Mouse (Mus musculus) urinary bladder, adult 18-20 months (tissue): Measurements from ENCODE around the gene Pknox2.

ENCODE experiments used
- DNase-seq, 2 experiments: peaks; one replicate each; pipeline ENCODE4 v3.0.0; 2022; ENCODE audit warnings: low spot score in 2 of 2, mixed read lengths in 2 of 2

Pknox2 gene

DNA sequence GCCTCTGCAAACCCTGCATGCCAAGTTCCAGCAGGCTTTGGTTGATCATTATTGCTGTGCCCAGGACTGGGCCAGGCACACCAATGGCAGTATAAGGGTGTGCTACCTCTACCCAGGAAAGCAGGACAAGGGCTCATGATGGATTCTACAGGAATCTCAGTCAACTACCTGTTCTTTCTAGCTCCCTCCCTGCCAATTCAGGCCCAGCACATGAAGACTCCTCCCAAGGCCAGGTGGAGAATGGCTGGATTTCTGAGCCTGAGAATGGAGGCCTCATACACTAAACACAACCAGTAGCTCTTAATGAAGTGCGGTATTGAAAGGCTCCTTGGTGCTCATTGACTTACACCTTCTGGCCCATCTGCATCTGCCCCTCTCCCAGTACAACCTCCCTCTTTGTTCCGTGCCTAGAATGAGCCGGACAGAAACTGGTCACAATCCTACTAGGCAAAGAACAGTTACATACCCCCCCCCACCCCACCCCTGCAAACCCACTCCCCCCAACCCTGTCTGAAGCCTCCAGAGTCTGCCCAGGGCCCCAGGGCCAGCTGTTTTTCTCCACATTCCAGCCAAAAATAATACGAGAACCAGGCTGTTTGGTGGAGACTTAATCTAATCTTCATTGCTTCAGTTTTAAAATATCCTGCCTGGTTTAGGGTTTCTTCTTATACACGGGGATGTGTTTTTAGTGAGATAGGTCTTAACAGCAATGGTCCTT, 6.6 kb downstream of the Pknox2 start:
- no peak for DNase-seq

- DNase-seq, result peak; percentile 18 to 51
Measured at GRCm38 (mm10) chr9:37139514-37139913, 7.7 kb downstream of the Pknox2 start.

GRCm38 (mm10) chr9:37138883-37139282, 8.3 kb downstream of the Pknox2 start:
- no peak for DNase-seq

DNA sequence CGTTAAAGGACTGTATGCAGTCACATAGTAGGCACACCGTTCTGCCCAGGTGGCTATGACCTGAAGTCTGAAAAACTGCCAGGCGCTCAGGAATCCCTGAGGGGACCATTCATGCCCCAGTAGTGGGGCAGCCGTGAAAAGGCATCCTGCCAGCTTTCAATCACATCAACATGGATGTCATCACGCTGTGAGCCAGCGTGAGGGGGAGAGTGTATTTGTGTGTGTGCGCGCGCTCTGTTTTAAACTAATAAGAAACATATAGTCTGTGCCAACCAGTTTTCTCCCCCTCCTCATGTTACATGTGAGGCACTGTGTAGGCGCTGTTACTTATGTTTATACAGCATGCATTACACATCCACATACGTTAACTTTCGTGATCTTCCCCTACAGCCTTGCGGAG, 10.9 kb downstream of the Pknox2 start:
- no peak for DNase-seq

- no peak for DNase-seq
Measured at GRCm38 (mm10) chr9:37133495-37133894, 13.7 kb downstream of the Pknox2 start.

DNA sequence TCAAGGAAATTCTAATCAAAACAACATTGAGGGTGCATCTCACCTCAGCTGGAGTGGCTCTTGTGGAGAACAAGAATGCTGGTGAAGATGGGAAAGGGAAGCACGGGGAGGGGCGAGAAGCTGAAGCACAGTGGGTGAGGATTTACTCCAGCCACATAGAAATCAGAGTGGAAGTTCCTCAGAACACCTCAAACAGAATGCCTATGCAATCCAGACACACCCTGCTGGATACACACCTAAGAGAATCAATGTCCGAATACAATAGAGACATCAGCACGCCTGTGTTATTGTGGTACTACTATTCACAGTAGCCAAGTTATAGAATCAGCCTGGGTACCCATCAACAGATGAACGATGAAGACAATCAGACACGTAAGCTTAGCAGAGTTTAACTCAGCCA, 18.2 kb downstream of the Pknox2 start:
- no peak for DNase-seq

DNA sequence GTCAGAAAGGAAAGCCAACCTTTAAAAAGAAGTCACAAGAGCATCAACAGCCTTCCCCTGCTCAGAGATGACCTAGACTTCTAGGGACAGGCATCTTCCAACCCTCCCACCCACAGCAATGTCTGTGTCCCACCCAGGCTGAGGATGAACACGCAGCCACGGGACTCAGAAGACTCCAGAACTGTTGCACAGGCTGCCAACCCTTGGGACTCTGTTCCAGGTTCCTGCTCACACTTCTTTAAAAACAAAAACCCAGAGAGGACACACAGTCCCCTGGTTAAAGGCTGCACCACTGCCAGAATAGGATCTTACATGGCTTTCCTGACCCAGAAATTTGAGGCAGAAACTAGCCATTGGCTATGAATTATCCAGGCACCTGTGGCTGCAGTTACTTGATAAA, 21.0 kb downstream of the Pknox2 start:
- DNase-seq, result peak in 1 of 2 experiments; percentile 42

GRCm38 (mm10) chr9:37124696-37125480, 22.3 kb downstream of the Pknox2 start:
- DNase-seq, result no peak

DNA sequence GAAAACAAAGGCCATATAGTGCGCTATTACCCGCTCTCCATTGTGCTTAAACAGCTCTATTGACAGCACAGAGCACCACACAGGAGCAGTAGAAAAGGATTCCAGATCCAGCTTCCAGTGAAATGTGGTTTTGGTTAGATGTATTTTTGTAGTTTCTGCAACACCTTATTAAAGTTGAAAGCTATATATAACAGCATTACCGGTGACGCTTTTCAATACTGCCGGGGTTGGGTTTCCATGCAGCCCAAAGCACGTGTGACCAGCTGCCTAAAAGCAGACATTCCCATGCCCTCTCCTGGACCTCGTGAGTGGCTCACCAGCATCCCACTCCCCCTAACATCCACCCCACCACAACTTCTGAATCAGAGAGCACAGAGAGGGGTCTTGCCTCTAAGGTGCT, 23.8 kb downstream of the Pknox2 start:
- no peak for DNase-seq

- DNase-seq, result no peak
Measured at GRCm38 (mm10) chr9:37122971-37123370, 24.2 kb downstream of the Pknox2 start.

DNA sequence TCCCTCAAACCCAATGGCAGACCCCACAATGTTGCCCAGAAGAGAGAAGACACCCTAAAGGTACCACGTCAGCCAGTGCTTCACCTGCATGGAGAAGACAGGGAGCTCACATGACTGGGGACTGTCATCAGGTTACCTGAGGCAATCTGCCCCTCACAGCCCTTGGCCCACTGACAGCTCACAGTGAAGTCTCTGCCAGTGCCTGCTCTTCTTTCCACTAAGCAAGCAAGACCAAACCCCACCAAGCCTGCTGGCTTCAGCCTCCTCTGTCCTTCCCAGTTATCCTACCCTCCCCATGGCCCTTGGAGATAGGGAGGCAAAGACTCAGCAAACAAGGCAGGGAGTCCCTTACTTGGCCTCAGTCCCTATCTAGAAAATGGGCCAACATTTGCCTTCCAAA, 24.8 kb downstream of the Pknox2 start:
- no peak for DNase-seq

- no peak for DNase-seq
Measured at GRCm38 (mm10) chr9:37121761-37122331, 25.4 kb downstream of the Pknox2 start.

- DNase-seq, result peak in 1 of 2 experiments; percentile 58
Measured at GRCm38 (mm10) chr9:37120801-37121200, 26.4 kb downstream of the Pknox2 start.

DNA sequence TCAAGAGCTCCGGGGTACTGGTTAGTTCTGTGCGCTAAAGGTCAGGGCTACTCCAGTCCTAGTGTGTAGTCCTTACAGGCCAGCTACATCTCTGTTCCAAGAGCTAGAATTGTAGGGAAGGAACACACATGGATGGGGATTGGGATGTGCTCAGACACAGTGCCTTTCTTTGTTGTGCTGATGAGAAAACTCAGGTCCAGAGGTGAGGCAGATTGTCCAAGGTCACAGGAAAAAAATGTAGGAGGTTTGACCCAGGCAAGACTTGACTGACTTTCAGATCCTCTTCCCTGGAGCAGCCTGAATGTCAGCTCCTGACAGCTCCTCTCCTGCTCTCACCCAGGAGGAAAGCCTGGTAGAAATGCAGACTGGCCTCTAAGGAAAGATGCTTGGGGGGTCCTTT, 29.7 kb downstream of the Pknox2 start:
- no peak for DNase-seq

DNA sequence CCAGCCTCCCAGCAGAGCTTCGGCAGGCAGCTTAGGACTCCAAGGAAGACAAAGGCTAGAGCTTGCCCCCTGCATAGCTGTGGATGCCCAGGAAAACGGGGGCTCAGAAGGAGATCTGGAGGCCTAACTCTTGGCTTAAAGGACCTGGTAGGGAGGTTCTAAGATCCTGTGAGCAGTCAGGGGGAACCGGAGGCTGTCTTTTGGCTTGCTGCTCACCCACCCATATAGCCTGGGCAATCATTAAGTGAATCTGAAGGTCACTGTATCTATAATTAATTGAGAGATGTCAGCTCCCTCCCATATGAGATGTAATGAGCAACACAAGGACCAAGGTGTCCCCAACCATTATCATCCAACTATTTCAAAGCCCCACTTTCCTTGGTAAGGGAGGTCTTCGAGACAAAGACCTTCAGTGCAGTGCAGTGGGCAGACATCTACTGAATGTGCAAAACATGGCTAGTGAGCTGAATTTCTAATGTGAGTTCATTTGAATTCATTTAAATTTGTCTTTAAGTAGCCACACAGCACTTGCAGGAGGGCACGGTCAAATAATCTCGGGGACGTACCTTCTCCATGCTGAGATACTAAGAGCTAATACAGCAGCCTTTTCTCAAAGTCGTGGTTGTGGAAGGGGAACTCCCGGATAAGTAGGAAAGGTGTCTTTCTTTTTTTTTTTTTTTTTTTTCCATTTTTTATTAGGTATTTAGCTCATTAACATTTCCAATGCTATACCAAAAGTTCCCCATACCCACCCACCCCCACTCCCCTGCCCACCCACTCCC, 30.4 kb downstream of the Pknox2 start:
- no peak for DNase-seq

- no peak for DNase-seq
Measured at GRCm38 (mm10) chr9:37115820-37116219, 31.4 kb downstream of the Pknox2 start.

DNA sequence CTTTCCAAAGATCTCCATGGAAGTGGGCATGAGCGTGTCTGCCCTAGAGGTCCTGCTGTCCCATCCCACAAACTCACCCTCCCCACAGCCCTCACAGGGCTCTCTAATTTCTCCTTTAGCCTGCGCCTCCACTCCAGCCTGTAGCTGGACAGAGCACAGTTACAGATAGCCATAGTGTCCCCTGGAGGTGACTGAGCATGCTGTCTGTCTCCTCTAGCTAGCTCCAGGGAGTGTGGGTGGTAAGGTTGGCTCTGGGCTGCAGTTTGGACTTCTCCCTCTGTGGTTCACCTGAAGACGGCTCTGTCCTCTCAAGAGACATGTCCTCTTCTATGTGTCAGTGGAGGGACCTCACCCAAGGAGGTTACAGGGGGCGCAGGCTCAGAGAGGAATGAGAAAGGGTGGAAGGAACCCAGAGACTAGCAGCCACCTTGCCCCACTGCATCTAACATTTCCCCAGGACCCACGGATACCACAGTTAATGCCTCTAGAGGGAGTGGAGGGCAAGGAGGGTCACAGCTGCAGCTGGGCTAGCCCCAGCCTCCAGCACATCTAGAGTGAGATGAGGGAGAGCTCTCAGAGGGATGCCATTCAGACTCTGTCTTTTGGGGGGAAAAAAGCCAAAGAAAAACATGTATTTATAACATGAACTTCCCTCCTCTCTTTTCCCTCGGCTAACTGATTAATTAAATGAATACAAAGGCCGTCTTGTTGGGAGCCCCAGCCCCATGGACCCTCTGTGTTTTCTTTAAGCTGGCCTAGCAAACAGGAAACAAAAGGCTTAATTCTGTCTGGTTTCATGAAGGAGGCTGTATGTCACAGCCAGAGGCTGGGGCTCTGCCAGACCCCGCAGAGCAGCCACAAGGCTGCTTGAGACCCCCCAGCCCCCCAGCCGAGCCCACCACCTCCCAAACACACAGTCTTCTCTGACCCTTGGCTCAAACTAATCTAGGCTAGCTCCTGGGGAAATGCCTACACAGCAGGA, 32.6 kb downstream of the Pknox2 start:
- no peak for DNase-seq

DNA sequence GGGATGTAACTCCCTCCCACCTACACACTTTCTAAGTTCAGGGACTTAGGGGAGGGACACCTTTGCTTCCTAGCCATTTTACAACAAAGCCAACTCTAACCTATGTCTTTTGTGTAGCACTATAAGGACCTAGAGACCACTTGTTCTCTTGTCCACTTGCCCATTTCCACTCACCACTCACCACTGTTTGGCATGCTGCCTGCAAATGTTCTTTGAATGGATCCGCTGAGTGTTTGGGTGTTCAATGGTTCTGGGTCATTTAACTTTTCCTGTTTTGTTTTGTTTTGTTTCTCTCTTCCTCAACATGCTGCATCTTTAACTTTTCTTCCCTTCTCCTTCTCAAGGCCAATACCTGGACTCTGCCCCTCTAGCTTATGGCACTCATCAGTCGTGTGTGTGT, 39.7 kb downstream of the Pknox2 start:
- no peak for DNase-seq

DNA sequence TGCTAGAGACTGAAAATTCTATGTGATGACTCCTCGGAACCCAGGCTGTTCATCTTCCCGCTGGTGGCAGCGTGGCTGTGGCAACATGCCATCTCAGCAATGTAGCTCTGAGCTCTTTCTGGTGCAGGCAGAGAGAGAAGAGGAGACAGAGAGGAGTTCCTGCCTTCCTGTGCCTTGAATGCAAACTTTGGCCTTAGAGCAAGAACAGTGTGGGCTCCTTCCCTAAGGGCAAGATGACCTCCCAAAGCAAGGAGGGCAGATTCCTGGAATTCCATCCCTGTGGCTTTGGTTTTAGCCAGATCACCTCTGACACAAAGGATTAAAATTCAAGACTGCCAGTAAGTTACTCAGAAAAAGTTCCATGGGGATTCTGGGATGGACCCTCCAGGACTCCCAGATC, 40.4 kb downstream of the Pknox2 start:
- DNase-seq, result no peak

- DNase-seq, result no peak
Measured at GRCm38 (mm10) chr9:37104249-37104648, 43.0 kb downstream of the Pknox2 start.

DNA sequence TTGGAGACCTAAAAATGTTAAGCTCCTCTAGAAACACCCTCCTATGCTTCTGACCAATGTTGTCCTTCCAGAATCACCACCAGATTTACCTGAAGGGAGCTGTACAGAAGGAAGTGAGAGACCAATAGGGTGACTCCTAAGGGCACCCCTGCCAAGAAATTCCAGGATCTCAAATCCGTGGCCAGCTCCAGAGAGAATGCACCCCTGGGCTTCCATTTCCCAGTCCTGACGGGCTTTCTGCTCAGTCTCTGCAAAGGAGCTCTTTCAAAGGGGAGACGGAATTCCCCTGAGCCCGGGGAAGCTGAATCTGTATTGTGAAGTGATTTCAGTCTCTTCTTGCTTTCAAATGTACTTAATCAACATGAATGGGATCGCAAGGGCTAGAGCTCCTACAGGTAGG, 43.4 kb downstream of the Pknox2 start:
- DNase-seq, result no peak
